Mouse (Mus musculus): ENCODE results near the gene Sec14l1. TPM values are rescaled to one million over a fixed set of nuclear protein-coding genes. Genes with fewer than 3 reads are reported as not detected.
A peak's percentile ranks its signal among the peaks of the same experiment; 100 is the strongest.

Gene Sec14l1
- polyA plus RNA-seq, 1 experiment from 2014 or later, result 22.3 TPM

GRCm38 (mm10) chr11:117117321-117117720 lies 2.4 kb downstream of the Sec14l1 start:
- Histone ChIP-seq H3K4me1 (replicated peaks; ENCODE audit: control insufficient read depth, insufficient read depth, low read length) (peaks cover 57% of the 10 kb centered on the region), H3K36me3 (ENCODE audit: control insufficient read depth, insufficient read depth, low read length) (0 out of 2 replicates have a peak, but pooled peaks cover 10% of the 10 kb centered on the region), H3K9ac (ENCODE audit: low read length) (peak overlapping the region; percentile 71), H3K4me3 (ENCODE audit: low read depth, low read length) (peak overlapping the region; percentile 69), H3K27me3 (replicated peaks; ENCODE audit: control insufficient read depth, insufficient read depth, low read length) (0 out of 2 replicates have a peak, but pooled peaks cover 2% of the 10 kb centered on the region), H3K4me2 (ENCODE audit: low read length) (peak overlapping the region; percentile 54), H3K27ac (ENCODE audit: low read depth) (peak overlapping the region; percentile 95; the same call in 1 of the 2 replicates), H3K9me3 (ENCODE audit: control insufficient read depth, low read length) (no peaks in the 10 kb centered on the region)
- ATAC-seq (replicated peaks; ENCODE audit: low FRiP score, low TSS enrichment, low read depth) (no peak), DNase-seq (ENCODE audit: low spot score) (no peak)
- WGBS, result 30% methylated on average over 18 of the region's 18 CpGs

DNA sequence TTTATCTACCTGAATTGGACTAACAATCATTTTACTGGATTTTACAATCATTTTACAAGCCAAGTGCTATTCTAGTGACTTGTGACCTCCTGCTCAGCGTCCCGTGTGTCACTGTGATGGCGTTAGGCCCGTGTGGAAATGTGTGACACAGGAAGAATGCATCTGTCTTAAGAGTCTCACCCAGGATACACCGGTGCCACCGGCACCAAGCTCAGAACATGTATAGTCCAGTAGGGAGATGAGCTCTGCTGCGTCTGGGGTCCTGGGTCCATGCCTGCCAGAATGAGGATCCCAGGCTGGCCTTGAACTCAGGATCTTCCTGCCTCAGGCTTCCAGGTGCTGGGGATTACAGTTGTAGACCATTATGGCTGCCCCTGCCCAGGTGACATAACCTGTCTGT lies 2.8 kb downstream of the Sec14l1 start:
- H3K4me1 ChIP-seq (replicated peaks; ENCODE audit: control insufficient read depth, insufficient read depth, low read length), result peaks cover 57% of the 10 kb centered on the region
- no peak for ATAC-seq (replicated peaks; ENCODE audit: low FRiP score, low TSS enrichment, low read depth)
- 83% methylated on average over 7 of the region's 7 CpGs for WGBS
- H3K36me3 ChIP-seq (ENCODE audit: control insufficient read depth, insufficient read depth, low read length), result 0 out of 2 replicates have a peak, but pooled peaks cover 10% of the 10 kb centered on the region
- peak overlapping the region; percentile 71 for H3K9ac ChIP-seq (ENCODE audit: low read length)
- no peak overlapping the region for H3K4me3 ChIP-seq (ENCODE audit: low read depth, low read length)
- H3K9me3 ChIP-seq (ENCODE audit: control insufficient read depth, low read length), result no peaks in the 10 kb centered on the region
- H3K4me2 ChIP-seq (ENCODE audit: low read length), result peak overlapping the region; percentile 54; the same call in 1 of the 2 replicates
- H3K27ac ChIP-seq (ENCODE audit: low read depth), result peak overlapping the region; percentile 95; the same call in 1 of the 2 replicates
- 0 out of 2 replicates have a peak, but pooled peaks cover 2% of the 10 kb centered on the region for H3K27me3 ChIP-seq (replicated peaks; ENCODE audit: control insufficient read depth, insufficient read depth, low read length)
- DNase-seq (ENCODE audit: low spot score), result no peak

- Histone ChIP-seq H3K9me3 (ENCODE audit: control insufficient read depth, low read length) (no peaks in the 10 kb centered on the region), H3K36me3 (ENCODE audit: control insufficient read depth, insufficient read depth, low read length) (0 out of 2 replicates have a peak, but pooled peaks cover 10% of the 10 kb centered on the region), H3K9ac (ENCODE audit: low read length) (no peak overlapping the region), H3K4me1 (replicated peaks; ENCODE audit: control insufficient read depth, insufficient read depth, low read length) (peaks cover 57% of the 10 kb centered on the region), H3K4me2 (ENCODE audit: low read length) (0 out of 2 replicates have a peak overlapping the region, but pooled peaks have one; percentile 3), H3K4me3 (ENCODE audit: low read depth, low read length) (no peak overlapping the region), H3K27ac (ENCODE audit: low read depth) (no peak overlapping the region), H3K27me3 (replicated peaks; ENCODE audit: control insufficient read depth, insufficient read depth, low read length) (0 out of 2 replicates have a peak, but pooled peaks cover 2% of the 10 kb centered on the region)
- ATAC-seq (replicated peaks; ENCODE audit: low FRiP score, low TSS enrichment, low read depth), result no peak
- WGBS, result 58% methylated on average over 4 of the region's 4 CpGs
- no peak for DNase-seq (ENCODE audit: low spot score)
Observed at GRCm38 (mm10) chr11:117118248-117118647, 3.3 kb downstream of the Sec14l1 start.

DNA sequence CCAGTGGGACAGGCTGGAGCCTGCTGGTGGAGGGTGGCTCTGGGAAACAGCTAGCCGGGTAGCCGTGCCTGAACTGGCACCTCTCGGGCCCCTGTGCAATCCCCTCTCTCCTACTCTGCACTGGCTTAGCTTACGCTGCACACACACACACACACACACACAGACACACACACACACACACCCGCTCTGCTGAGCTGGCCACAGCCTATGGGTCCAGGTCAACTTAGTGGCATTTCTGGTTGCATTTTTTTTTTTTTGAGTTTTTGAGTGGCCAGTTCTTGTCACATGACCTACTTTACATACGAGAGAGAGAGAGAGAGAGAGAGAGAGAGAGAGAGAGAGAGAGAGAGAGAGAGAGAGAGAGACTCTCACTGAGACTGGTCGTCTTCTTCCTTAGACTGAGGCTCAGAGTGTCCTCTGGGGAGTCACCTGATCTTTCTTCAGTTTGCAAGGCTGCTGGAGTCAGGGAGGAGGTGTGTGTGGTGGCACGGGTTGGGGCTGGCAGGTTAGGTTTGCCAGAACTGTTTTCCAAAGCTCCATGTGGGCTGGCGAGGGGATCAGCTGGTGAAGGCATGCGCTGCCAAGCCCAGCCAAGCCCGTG lies 3.9 kb downstream of the Sec14l1 start:
- H3K9me3 ChIP-seq (ENCODE audit: control insufficient read depth, low read length), result no peaks in the 10 kb centered on the region
- no peak overlapping the region for H3K27ac ChIP-seq (ENCODE audit: low read depth)
- DNase-seq (ENCODE audit: low spot score) (no peak), ATAC-seq (replicated peaks; ENCODE audit: low FRiP score, low TSS enrichment, low read depth) (no peak)
- H3K36me3 ChIP-seq (ENCODE audit: control insufficient read depth, insufficient read depth, low read length), result 0 out of 2 replicates have a peak, but pooled peaks cover 10% of the 10 kb centered on the region
- H3K9ac ChIP-seq (ENCODE audit: low read length), result no peak overlapping the region
- no peak overlapping the region for H3K4me3 ChIP-seq (ENCODE audit: low read depth, low read length)
- 0 out of 2 replicates have a peak, but pooled peaks cover 2% of the 10 kb centered on the region for H3K27me3 ChIP-seq (replicated peaks; ENCODE audit: control insufficient read depth, insufficient read depth, low read length)
- H3K4me2 ChIP-seq (ENCODE audit: low read length), result 0 out of 2 replicates have a peak overlapping the region, but pooled peaks have one; percentile 3
- H3K4me1 ChIP-seq (replicated peaks; ENCODE audit: control insufficient read depth, insufficient read depth, low read length), result peaks cover 57% of the 10 kb centered on the region
- 53% methylated on average over 11 of the region's 11 CpGs for WGBS

DNA sequence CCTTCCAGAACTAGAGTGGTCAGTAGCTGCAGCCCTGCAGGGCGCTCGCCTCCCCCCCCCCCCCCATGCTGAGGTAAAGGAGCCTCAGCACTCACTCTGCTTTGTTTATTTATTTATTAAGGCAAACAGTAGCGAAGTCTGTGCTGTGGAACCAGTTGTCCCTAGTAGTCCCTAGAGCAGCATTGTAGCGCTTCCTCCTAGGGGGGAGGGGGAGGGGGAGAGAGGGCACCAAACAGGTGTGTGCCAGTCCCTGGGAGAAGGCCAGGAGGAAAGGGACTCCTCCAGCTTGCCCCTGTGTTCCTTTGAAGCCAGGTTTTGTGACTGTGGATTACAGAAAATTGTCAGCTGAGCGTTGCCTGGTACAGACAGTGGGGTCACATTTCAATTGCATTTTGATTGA lies 4.8 kb downstream of the Sec14l1 start:
- WGBS, result 50% methylated on average over 4 of the region's 5 CpGs
- Histone ChIP-seq H3K4me3 (ENCODE audit: low read depth, low read length) (no peak overlapping the region), H3K4me2 (ENCODE audit: low read length) (no peak overlapping the region), H3K36me3 (ENCODE audit: control insufficient read depth, insufficient read depth, low read length) (0 out of 2 replicates have a peak, but pooled peaks cover 10% of the 10 kb centered on the region), H3K4me1 (replicated peaks; ENCODE audit: control insufficient read depth, insufficient read depth, low read length) (peaks cover 53% of the 10 kb centered on the region), H3K27ac (ENCODE audit: low read depth) (no peak overlapping the region), H3K9me3 (ENCODE audit: control insufficient read depth, low read length) (no peaks in the 10 kb centered on the region), H3K9ac (ENCODE audit: low read length) (no peak overlapping the region), H3K27me3 (replicated peaks; ENCODE audit: control insufficient read depth, insufficient read depth, low read length) (0 out of 2 replicates have a peak, but pooled peaks cover 2% of the 10 kb centered on the region)
- DNase-seq (ENCODE audit: low spot score) (no peak), ATAC-seq (replicated peaks; ENCODE audit: low FRiP score, low TSS enrichment, low read depth) (no peak)

DNA sequence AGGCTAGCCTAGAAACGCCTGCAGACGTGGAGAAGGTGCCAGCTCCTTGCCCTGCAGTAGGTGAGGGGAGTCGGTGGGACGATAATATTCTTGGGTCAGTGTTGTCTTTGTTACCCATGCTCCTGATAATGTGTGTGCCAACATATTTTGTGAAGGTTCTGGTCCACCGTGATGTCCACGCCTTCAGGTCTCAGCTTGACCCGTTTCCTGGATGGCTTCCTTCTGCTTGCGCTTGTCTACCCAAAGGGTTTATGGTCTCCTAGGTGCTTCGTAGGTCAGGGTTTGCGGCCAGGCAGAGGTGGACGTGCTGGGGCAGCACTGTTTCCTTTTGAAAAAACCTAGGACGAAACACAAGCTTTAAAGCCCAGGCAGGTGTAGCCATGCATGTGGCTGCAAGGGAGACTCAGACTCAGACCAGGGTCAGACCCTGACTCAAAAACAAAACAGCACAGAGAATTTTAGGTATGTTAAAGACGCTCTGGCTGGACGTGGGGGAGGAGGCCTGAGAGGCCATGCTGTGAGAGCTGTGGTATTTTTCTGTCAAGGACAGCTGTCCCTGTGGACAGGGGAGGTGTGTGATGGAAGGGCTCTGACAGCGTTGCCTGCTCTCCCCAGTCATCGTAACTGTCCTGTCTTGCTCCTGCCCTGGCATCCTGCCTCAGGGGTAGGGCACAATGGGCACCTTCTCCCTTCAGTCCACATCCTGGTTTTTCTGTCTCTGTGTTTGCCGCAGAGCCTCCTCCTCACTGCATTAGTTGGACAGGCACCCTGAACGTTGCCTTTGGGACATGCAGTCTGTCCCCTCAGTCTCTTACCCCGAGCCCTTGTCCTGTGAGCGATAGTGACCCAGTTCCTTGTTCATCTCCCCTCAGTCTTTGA lies 5.6 kb downstream of the Sec14l1 start:
- no peak for DNase-seq (ENCODE audit: low spot score)
- Histone ChIP-seq H3K4me3 (ENCODE audit: low read depth, low read length) (no peak overlapping the region), H3K4me2 (ENCODE audit: low read length) (no peak overlapping the region), H3K36me3 (ENCODE audit: control insufficient read depth, insufficient read depth, low read length) (0 out of 2 replicates have a peak, but pooled peaks cover 10% of the 10 kb centered on the region), H3K27ac (ENCODE audit: low read depth) (no peak overlapping the region; the same call in 1 of the 2 replicates), H3K4me1 (replicated peaks; ENCODE audit: control insufficient read depth, insufficient read depth, low read length) (peaks cover 53% of the 10 kb centered on the region), H3K9me3 (ENCODE audit: control insufficient read depth, low read length) (no peaks in the 10 kb centered on the region), H3K9ac (ENCODE audit: low read length) (no peak overlapping the region), H3K27me3 (replicated peaks; ENCODE audit: control insufficient read depth, insufficient read depth, low read length) (0 out of 2 replicates have a peak, but pooled peaks cover 2% of the 10 kb centered on the region)
- WGBS, result 44% methylated on average over 20 of the region's 20 CpGs
- no peak for ATAC-seq (replicated peaks; ENCODE audit: low FRiP score, low TSS enrichment, low read depth)

GRCm38 (mm10) chr11:117121164-117121535 lies 6.2 kb downstream of the Sec14l1 start:
- H3K27ac ChIP-seq (ENCODE audit: low read depth), result no peak overlapping the region
- 41% methylated on average over 11 of the region's 11 CpGs for WGBS
- H3K4me3 ChIP-seq (ENCODE audit: low read depth, low read length), result no peak overlapping the region
- 0 out of 2 replicates have a peak, but pooled peaks cover 10% of the 10 kb centered on the region for H3K36me3 ChIP-seq (ENCODE audit: control insufficient read depth, insufficient read depth, low read length)
- no peak overlapping the region for H3K4me2 ChIP-seq (ENCODE audit: low read length)
- ATAC-seq (replicated peaks; ENCODE audit: low FRiP score, low TSS enrichment, low read depth) (no peak), DNase-seq (ENCODE audit: low spot score) (no peak)
- H3K27me3 ChIP-seq (replicated peaks; ENCODE audit: control insufficient read depth, insufficient read depth, low read length), result 0 out of 2 replicates have a peak, but pooled peaks cover 2% of the 10 kb centered on the region
- no peak overlapping the region for H3K9ac ChIP-seq (ENCODE audit: low read length)
- no peaks in the 10 kb centered on the region for H3K9me3 ChIP-seq (ENCODE audit: control insufficient read depth, low read length)
- peaks cover 51% of the 10 kb centered on the region for H3K4me1 ChIP-seq (replicated peaks; ENCODE audit: control insufficient read depth, insufficient read depth, low read length)

DNA sequence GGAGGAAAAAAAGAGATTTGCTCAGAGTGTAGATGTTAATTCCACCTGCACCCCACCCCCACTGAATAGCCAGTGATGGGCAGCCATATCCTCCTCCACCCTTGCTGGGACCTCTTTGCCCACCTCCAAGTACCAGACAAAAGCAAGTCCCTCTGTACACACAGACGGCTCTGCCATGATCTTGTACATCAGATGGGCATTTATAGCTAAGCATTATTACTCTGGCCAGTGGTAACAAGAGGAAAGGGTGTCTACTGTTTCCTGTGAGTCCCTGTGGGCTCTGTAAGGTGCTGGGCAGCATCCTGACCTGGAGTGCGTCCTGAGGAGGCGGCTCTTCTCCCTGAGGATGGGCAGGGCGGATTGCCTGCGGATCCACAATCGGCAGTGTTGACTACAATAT lies 7.0 kb downstream of the Sec14l1 start:
- Histone ChIP-seq H3K9ac (ENCODE audit: low read length) (no peak overlapping the region), H3K4me3 (ENCODE audit: low read depth, low read length) (no peak overlapping the region), H3K4me2 (ENCODE audit: low read length) (no peak overlapping the region), H3K27ac (ENCODE audit: low read depth) (no peak overlapping the region), H3K27me3 (replicated peaks; ENCODE audit: control insufficient read depth, insufficient read depth, low read length) (0 out of 2 replicates have a peak, but pooled peaks cover 2% of the 10 kb centered on the region), H3K9me3 (ENCODE audit: control insufficient read depth, low read length) (no peaks in the 10 kb centered on the region), H3K4me1 (replicated peaks; ENCODE audit: control insufficient read depth, insufficient read depth, low read length) (peaks cover 44% of the 10 kb centered on the region), H3K36me3 (ENCODE audit: control insufficient read depth, insufficient read depth, low read length) (0 out of 2 replicates have a peak, but pooled peaks cover 10% of the 10 kb centered on the region)
- DNase-seq (ENCODE audit: low spot score) (no peak), ATAC-seq (replicated peaks; ENCODE audit: low FRiP score, low TSS enrichment, low read depth) (no peak)
- 90% methylated on average over 6 of the region's 6 CpGs for WGBS

All from intestine, embryonic 14.5 days (tissue).